Mouse (Mus musculus) myocyte (in vitro differentiated cells): ENCODE results near the gene Snrk. TPM values are rescaled to one million over a fixed set of nuclear protein-coding genes. Genes with fewer than 3 reads are reported as not detected.

ENCODE experiments used
- H3K27me3 ChIP-seq: one replicate; pipeline ENCODE4 v1.6.1; 2011; ENCODE audit not compliant: control insufficient read depth, insufficient read depth, insufficient read length
- H3K36me3 ChIP-seq: one replicate; pipeline ENCODE4 v1.6.1; 2011; ENCODE audit not compliant: control insufficient read depth, insufficient read depth
- H3K4me2 ChIP-seq: one replicate; pipeline ENCODE4 v1.6.1; 2011; ENCODE audit warnings: low read depth, control low read depth
- H3K4me3 ChIP-seq: one replicate; pipeline ENCODE4 v1.5.1; 2011; ENCODE audit warnings: mild to moderate bottlenecking, control low read depth, moderate library complexity
- H3K79me2 ChIP-seq: one replicate; pipeline ENCODE4 v1.6.1; 2011; ENCODE audit not compliant: control insufficient read depth, insufficient read depth
- H3ac ChIP-seq: one replicate; pipeline ENCODE4 v1.6.1; 2011; ENCODE audit not compliant: control insufficient read depth, insufficient read length
- CEBPB ChIP-seq: IDR thresholded peaks from 2 replicates; pipeline ENCODE4 v1.6.1; 2011; ENCODE audit warnings: mild to moderate bottlenecking, moderate library complexity; ENCODE audit not compliant: poor library complexity, insufficient read depth, severe bottlenecking
- E2F4 ChIP-seq: IDR thresholded peaks from one replicate; pipeline ENCODE4 v1.6.1; 2011; ENCODE audit warnings: mild to moderate bottlenecking, control low read depth, moderate library complexity; ENCODE audit not compliant: insufficient read depth
- MAX ChIP-seq: IDR thresholded peaks from one replicate; pipeline ENCODE4 v1.6.1; 2011; ENCODE audit warnings: low read depth, mild to moderate bottlenecking, control low read depth
- MYOD1 ChIP-seq, 3 experiments: IDR thresholded peaks; one replicate each; pipeline ENCODE4 v1.6.1; 2011; ENCODE audit warnings: control low read depth in 2 of 3, low read depth in 2 of 3, mild to moderate bottlenecking in 2 of 3, moderate library complexity in 1 of 3; ENCODE audit not compliant: insufficient read length in 2 of 3, control insufficient read depth in 1 of 3
- MYOG ChIP-seq, 3 experiments: IDR thresholded peaks; one replicate each; pipeline ENCODE4 v1.6.1; 2011; ENCODE audit warnings: control low read depth in 2 of 3, low read depth in 2 of 3, mild to moderate bottlenecking in 2 of 3; ENCODE audit not compliant: insufficient read length in 2 of 3, control insufficient read depth in 1 of 3, insufficient read depth in 1 of 3
- POLR2A ChIP-seq: IDR thresholded peaks from one replicate; pipeline ENCODE4 v1.6.1; 2011; ENCODE audit warnings: low read depth, mild to moderate bottlenecking, control low read depth, moderate library complexity; ENCODE audit not compliant: insufficient read length
- POLR2AphosphoS2 ChIP-seq: IDR thresholded peaks from one replicate; pipeline ENCODE4 v1.6.1; 2011; ENCODE audit warnings: low read depth, control low read depth; ENCODE audit not compliant: insufficient read length
- REST ChIP-seq: IDR thresholded peaks from one replicate; pipeline ENCODE4 v1.6.1; 2011; ENCODE audit warnings: mild to moderate bottlenecking, control low read depth, moderate library complexity; ENCODE audit not compliant: insufficient read depth, insufficient read length
- SRF ChIP-seq: IDR thresholded peaks from one replicate; pipeline ENCODE4 v1.6.1; 2011; ENCODE audit warnings: low read depth; ENCODE audit not compliant: control insufficient read depth, insufficient read length
- TCF12 ChIP-seq: IDR thresholded peaks from one replicate; pipeline ENCODE4 v1.6.1; 2011; ENCODE audit warnings: mild to moderate bottlenecking, control low read depth; ENCODE audit not compliant: poor library complexity, insufficient read depth, severe bottlenecking
- TCF3 ChIP-seq: IDR thresholded peaks from one replicate; pipeline ENCODE4 v1.6.1; 2011; ENCODE audit warnings: low read depth, control low read depth; ENCODE audit not compliant: insufficient read length
- USF1 ChIP-seq: IDR thresholded peaks from one replicate; pipeline ENCODE4 v1.6.1; 2011; ENCODE audit warnings: low read depth, mild to moderate bottlenecking, control low read depth, moderate library complexity
- polyA plus RNA-seq: library from polyadenylated mRNA; unstranded; fragments of >200 nt; fragmentation: generic; extraction: Trizol; gene quantifications from one replicate; pipeline ENCODE4 v1.2.1, GENCODE M21; 2012; ENCODE audit warnings: missing spikeins

Snrk gene
- polyA plus RNA-seq, 1 experiment: 9.9 TPM

GRCm38 (mm10) chr9:122123181-122123580 is 6.1 kb downstream of the Snrk start:
- no peaks in the 10 kb centered on the region for H3K27me3 ChIP-seq
- no peak overlapping the region for H3K4me2 ChIP-seq
- H3ac ChIP-seq: no peak overlapping the region
- no peak overlapping the region for H3K4me3 ChIP-seq
- H3K79me2 ChIP-seq: peaks cover 23% of the 10 kb centered on the region
- TF ChIP-seq MYOD1 (IDR thresholded peaks at IDR 0.05; ENCODE audit: control insufficient read depth in 1 of 3, insufficient read length in 2 of 3, low read depth in 2 of 3): no peak
- TF ChIP-seq USF1: no peak
- TF ChIP-seq MAX: no peak
- no peak for TF ChIP-seq MYOG (IDR thresholded peaks at IDR 0.05; ENCODE audit: control insufficient read depth in 1 of 3, insufficient read depth in 1 of 3, insufficient read length in 2 of 3, low read depth in 2 of 3)
- TF ChIP-seq POLR2AphosphoS2: no peak
- no peak for TF ChIP-seq TCF3
- TF ChIP-seq REST: no peak
- no peak for TF ChIP-seq TCF12
- no peak for TF ChIP-seq SRF
- TF ChIP-seq CEBPB: no peak
- TF ChIP-seq POLR2A: no peak
- TF ChIP-seq E2F4: no peak
- no peaks in the 10 kb centered on the region for H3K36me3 ChIP-seq

GRCm38 (mm10) chr9:122125723-122126290 is 8.7 kb downstream of the Snrk start:
- Histone ChIP-seq H3K36me3 (no peaks in the 10 kb centered on the region), H3ac (no peak overlapping the region), H3K4me3 (no peak overlapping the region), H3K79me2 (peaks cover 22% of the 10 kb centered on the region), H3K4me2 (peak overlapping the region; percentile 25), H3K27me3 (no peaks in the 10 kb centered on the region)
- no peak for TF ChIP-seq E2F4
- no peak for TF ChIP-seq SRF
- TF ChIP-seq USF1: no peak
- TF ChIP-seq TCF3: no peak
- no peak for TF ChIP-seq TCF12
- no peak for TF ChIP-seq MAX
- TF ChIP-seq MYOD1 (IDR thresholded peaks at IDR 0.05; ENCODE audit: control insufficient read depth in 1 of 3, insufficient read length in 2 of 3, low read depth in 2 of 3): no peak
- TF ChIP-seq POLR2AphosphoS2: no peak
- TF ChIP-seq REST: no peak
- TF ChIP-seq CEBPB: no peak
- TF ChIP-seq MYOG (IDR thresholded peaks at IDR 0.05; ENCODE audit: control insufficient read depth in 1 of 3, insufficient read depth in 1 of 3, insufficient read length in 2 of 3, low read depth in 2 of 3): no peak
- TF ChIP-seq POLR2A: no peak

GRCm38 (mm10) chr9:122126790-122127189 is 9.7 kb downstream of the Snrk start:
- Histone ChIP-seq H3K4me3 (no peak overlapping the region), H3K36me3 (no peaks in the 10 kb centered on the region), H3K4me2 (no peak overlapping the region), H3K27me3 (no peaks in the 10 kb centered on the region), H3ac (no peak overlapping the region), H3K79me2 (peaks cover 19% of the 10 kb centered on the region)
- TF ChIP-seq MAX (no peak), POLR2AphosphoS2 (no peak), E2F4 (no peak), TCF12 (no peak)

GRCm38 (mm10) chr9:122127271-122127785 is 10.3 kb downstream of the Snrk start:
- peaks cover 19% of the 10 kb centered on the region for H3K79me2 ChIP-seq
- TF ChIP-seq SRF (no peak), E2F4 (no peak), TCF3 (no peak), MYOD1 (IDR thresholded peaks at IDR 0.05; ENCODE audit: control insufficient read depth in 1 of 3, insufficient read length in 2 of 3, low read depth in 2 of 3) (no peak), MYOG (IDR thresholded peaks at IDR 0.05; ENCODE audit: control insufficient read depth in 1 of 3, insufficient read depth in 1 of 3, insufficient read length in 2 of 3, low read depth in 2 of 3) (no peak), USF1 (no peak), CEBPB (no peak), POLR2A (no peak), MAX (no peak)
- no peak overlapping the region for H3K4me3 ChIP-seq
- no peaks in the 10 kb centered on the region for H3K36me3 ChIP-seq
- H3K27me3 ChIP-seq: no peaks in the 10 kb centered on the region
- H3ac ChIP-seq: no peak overlapping the region
- no peak overlapping the region for H3K4me2 ChIP-seq

- Histone ChIP-seq H3K79me2 (peaks cover 19% of the 10 kb centered on the region), H3K4me2 (no peak overlapping the region), H3K4me3 (no peak overlapping the region), H3K27me3 (no peaks in the 10 kb centered on the region), H3ac (no peak overlapping the region), H3K36me3 (no peaks in the 10 kb centered on the region)
- TF ChIP-seq USF1 (no peak), MYOD1 (IDR thresholded peaks at IDR 0.05; ENCODE audit: control insufficient read depth in 1 of 3, insufficient read length in 2 of 3, low read depth in 2 of 3) (no peak)
Observed at GRCm38 (mm10) chr9:122128686-122129085, 11.6 kb downstream of the Snrk start.
